Mouse (Mus musculus) bone marrow, adult 2 months (tissue): ENCODE results near the gene Stau1. TPM values are rescaled to one million over a fixed set of nuclear protein-coding genes. Genes with fewer than 3 reads are reported as not detected.
A peak's percentile ranks its signal among the peaks of the same experiment; 100 is the strongest.

Experiments
- H3K27ac ChIP-seq: fragments of 200-500 bp; 2 replicates; pipeline ENCODE4 v1.5.1; 2012; ENCODE audit warnings: low read depth, mild to moderate bottlenecking, control low read depth, inconsistent platforms, low read length; ENCODE audit not compliant: control insufficient read depth, poor library complexity, insufficient read depth
- H3K4me1 ChIP-seq: fragments of 200-500 bp; 2 replicates; pipeline ENCODE4 v1.6.1; 2011; ENCODE audit warnings: low read length; ENCODE audit not compliant: control insufficient read depth, insufficient read depth
- H3K4me3 ChIP-seq: fragments of 200-500 bp; replicated peaks from 2 replicates; pipeline ENCODE3; 2011; ENCODE audit warnings: mild to moderate bottlenecking, low read depth, low read length, control low read depth; ENCODE audit not compliant: control insufficient read depth
- CTCF ChIP-seq: fragments of 200-500 bp; IDR thresholded peaks from 2 replicates; pipeline ENCODE4 v1.5.1; 2011; ENCODE audit warnings: low read length, control low read depth; ENCODE audit not compliant: control insufficient read depth, insufficient read depth
- POLR2A ChIP-seq: fragments of 200-500 bp; IDR thresholded peaks from 2 replicates; pipeline ENCODE4 v1.6.1; 2011; ENCODE audit warnings: low read depth, mild to moderate bottlenecking, control low read depth, low read length, borderline replicate concordance; ENCODE audit not compliant: control insufficient read depth
- WGBS: fragments of 180-500 bp; shearing (Covaris S2); methylation state at CpG from one replicate; pipeline ENCODE4 v1.1.7; 2018; 5-methylcytosine and 5-hydroxymethylcytosine counted together
- polyA plus RNA-seq: library from polyadenylated mRNA; stranded (reverse); fragments of >200 nt; gene quantifications from 2 replicates; pipeline ENCODE4 v1.2.4, GENCODE M21; 2011; ENCODE audit warnings: low replicate concordance; ENCODE audit not compliant: missing spikeins, insufficient read depth, insufficient read length

Stau1 gene
- polyA plus RNA-seq, 1 experiment = 36.0 TPM

GRCm38 (mm10) chr2:166950853-166951648, 45.0 kb downstream of the Stau1 start:
- Histone ChIP-seq H3K4me1 (no peaks in the 10 kb centered on the region), H3K4me3 (no peak overlapping the region), H3K27ac (no peak overlapping the region)
- TF ChIP-seq CTCF = no peak
- TF ChIP-seq POLR2A = no peak
- WGBS = 82% methylated on average over 14 of the region's 14 CpGs

GRCm38 (mm10) chr2:166948936-166949335, 47.2 kb downstream of the Stau1 start:
- Histone ChIP-seq H3K4me1 (no peaks in the 10 kb centered on the region), H3K4me3 (no peak overlapping the region), H3K27ac (no peak overlapping the region)
- WGBS = 86% methylated on average over 10 of the region's 10 CpGs
- TF ChIP-seq CTCF (no peak), POLR2A (no peak)

- H3K27ac ChIP-seq = no peak overlapping the region
- TF ChIP-seq POLR2A (no peak), CTCF (no peak)
- no peaks in the 10 kb centered on the region for H3K4me1 ChIP-seq
- 83% methylated on average over 1 of the region's 1 CpGs for WGBS
- no peak overlapping the region for H3K4me3 ChIP-seq
Measured at GRCm38 (mm10) chr2:166948246-166948645, 47.9 kb downstream of the Stau1 start.

- no peak overlapping the region for H3K27ac ChIP-seq
- WGBS = 49% methylated on average over 4 of the region's 4 CpGs
- H3K4me3 ChIP-seq = no peak overlapping the region
- H3K4me1 ChIP-seq = no peaks in the 10 kb centered on the region
- TF ChIP-seq CTCF (peak; percentile 29; the same call in 1 of the 2 replicates), POLR2A (no peak)
Measured at GRCm38 (mm10) chr2:166945456-166945855, 50.6 kb downstream of the Stau1 start.

- Histone ChIP-seq H3K4me3 (no peak overlapping the region), H3K27ac (no peak overlapping the region), H3K4me1 (no peaks in the 10 kb centered on the region)
- TF ChIP-seq POLR2A = no peak
- no peak for TF ChIP-seq CTCF
- WGBS = 85% methylated on average over 1 of the region's 1 CpGs
Measured at GRCm38 (mm10) chr2:166944346-166944745, 51.8 kb downstream of the Stau1 start.

- TF ChIP-seq CTCF (no peak), POLR2A (no peak)
- no peaks in the 10 kb centered on the region for H3K4me1 ChIP-seq
- no peak overlapping the region for H3K27ac ChIP-seq
- no peak overlapping the region for H3K4me3 ChIP-seq
- 92% methylated on average over 2 of the region's 2 CpGs for WGBS
Measured at GRCm38 (mm10) chr2:166943146-166943545, 53.0 kb downstream of the Stau1 start.

- TF ChIP-seq CTCF = no peak
- TF ChIP-seq POLR2A = no peak
- Histone ChIP-seq H3K27ac (no peak overlapping the region), H3K4me1 (no peaks in the 10 kb centered on the region)
Measured at GRCm38 (mm10) chr2:166936166-166936565, 59.9 kb downstream of the Stau1 start.

GRCm38 (mm10) chr2:166935582-166935981, 60.5 kb downstream of the Stau1 start:
- TF ChIP-seq POLR2A (no peak), CTCF (no peak)
- H3K27ac ChIP-seq = no peak overlapping the region
- no peak overlapping the region for H3K4me3 ChIP-seq
- H3K4me1 ChIP-seq = no peaks in the 10 kb centered on the region
- WGBS = 90% methylated on average over 7 of the region's 7 CpGs

More at GRCm38 (mm10) chr2:166936166-166936565, 59.9 kb downstream of the Stau1 start:
- whole genome bisulfite sequencing = 90% methylated on average over 2 of the region's 2 CpGs
- H3K4me3 ChIP-seq = no peak overlapping the region
